Mouse (Mus musculus) frontal cortex, adult (tissue): ENCODE data around the gene Gm20388.
A peak's percentile ranks its signal among the peaks of the same experiment; 100 is the strongest.

Source experiments
- ATAC-seq: cut with Nextera tagmentation; 2 replicates; pipeline ENCODE4 v1.9.2; 2017; ENCODE audit warnings: mild to moderate bottlenecking, moderate library complexity, mixed read lengths; ENCODE audit not compliant: low TSS enrichment

Gene Gm20388

GRCm38 (mm10) chr8:121088281-121088680 is 1177.6 kb downstream of the Gm20388 start:
- ATAC-seq, result no peak

GRCm38 (mm10) chr8:121088871-121089630 is 1178.4 kb downstream of the Gm20388 start:
- ATAC-seq, result no peak

DNA sequence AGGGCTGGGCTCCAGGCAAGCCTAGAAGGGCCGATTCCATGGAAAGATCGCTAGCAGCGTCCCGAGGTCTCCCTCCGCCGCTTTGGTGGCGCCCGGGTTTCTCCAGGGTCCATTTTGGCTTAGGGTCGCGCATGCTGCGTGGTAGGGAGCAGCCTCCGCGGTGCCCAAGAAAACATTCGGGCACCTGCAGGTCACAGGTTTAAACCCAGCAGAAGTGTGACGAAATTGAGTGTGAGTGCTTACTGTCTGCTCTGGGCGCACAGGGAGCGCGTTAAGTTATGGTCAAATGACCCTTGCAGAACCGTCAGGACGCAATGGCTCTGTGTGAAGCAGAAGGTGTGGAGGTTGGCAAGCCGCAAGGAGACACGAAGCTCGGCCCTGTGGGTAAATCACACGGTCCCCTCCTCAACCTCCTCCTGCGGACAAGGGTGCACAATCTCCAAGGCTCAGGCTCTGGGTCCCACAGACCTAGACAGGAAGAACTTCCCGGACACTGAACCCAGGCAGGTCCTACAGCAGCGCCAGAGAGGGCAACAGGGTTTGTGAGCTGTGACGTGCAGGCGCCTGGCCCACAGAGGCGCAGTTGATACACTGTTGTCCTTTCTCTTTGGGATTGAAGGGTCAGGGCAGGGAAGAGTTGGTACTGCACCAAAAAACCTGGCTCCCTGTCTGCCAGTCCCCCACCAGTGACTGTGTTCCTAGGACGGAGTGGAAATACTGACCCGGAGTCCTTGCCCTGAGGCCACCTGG is 1179.2 kb downstream of the Gm20388 start:
- ATAC-seq, result no peak

- no peak for ATAC-seq
These were observed 1180.1 kb downstream of the Gm20388 start for GRCm38 (mm10) chr8:121090716-121091115.

DNA sequence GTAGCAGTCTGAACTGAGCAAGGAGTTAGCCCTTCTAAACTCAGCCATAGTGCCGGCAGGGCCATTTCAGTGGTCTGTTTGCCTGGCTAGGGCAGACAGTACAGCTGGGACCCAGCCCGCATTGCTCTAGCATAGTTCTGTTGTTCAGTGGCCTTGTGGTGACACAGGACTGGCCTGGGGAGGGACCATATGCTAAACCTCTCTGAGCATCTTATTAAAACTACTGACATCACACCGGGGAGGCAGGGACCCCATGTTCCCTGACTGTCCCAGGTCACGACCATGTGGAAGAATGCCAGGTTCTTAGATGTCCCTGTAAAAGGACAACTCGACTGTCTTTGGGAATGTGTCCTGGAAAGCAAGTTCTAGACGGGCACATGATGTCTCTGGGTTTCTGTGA is 1181.5 kb downstream of the Gm20388 start:
- no peak for ATAC-seq

DNA sequence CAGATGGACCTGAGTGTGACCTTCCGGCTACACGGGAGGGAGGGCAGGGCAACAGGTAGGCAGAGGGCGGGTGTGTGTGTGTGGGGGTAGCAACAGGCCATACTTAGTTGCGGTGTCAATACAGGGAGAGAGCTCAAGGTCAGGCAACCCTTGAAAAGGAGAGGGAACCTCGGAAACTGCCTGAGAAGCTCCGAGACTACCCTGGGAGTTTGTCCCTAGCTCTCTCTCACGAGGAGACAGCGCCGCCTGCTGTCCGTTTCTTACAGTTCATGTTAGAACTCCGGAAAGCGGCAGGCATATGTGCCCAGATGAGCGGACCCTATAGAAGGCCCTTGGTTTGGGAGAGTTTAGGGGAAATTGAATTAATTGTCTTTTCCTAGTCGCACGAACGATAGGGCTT is 1182.0 kb downstream of the Gm20388 start:
- ATAC-seq, result peak; percentile 82

DNA sequence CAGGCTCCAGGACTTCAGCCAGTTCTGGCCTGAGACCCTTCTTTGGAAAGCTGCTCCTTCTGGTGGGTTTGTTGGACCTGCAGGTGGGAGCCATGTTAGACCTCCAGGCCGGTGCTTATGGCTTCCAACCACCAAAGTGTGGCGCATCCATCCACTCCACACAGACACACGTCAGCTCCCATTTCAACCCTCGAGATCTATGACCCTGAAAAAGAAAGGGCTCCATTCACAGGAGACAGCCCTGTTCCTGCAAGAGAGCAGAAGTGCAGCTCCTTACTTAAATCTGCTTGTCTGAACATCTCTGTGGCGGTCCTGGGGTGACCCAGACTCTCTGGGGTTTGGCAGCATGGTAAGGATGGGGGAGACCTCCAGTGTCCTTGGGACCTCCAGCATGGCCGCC is 1182.9 kb downstream of the Gm20388 start:
- ATAC-seq, result no peak

- ATAC-seq, result peak; percentile 60
These were observed 1193.6 kb downstream of the Gm20388 start for GRCm38 (mm10) chr8:121104049-121104818.

GRCm38 (mm10) chr8:121107668-121108656 is 1197.3 kb downstream of the Gm20388 start, which contains the start of gene Mthfsd:
Gene Mthfsd (minus strand): TSS chr8:121108392.
- peak; percentile 99 for ATAC-seq

GRCm38 (mm10) chr8:121108657-121109056 is 1198.0 kb downstream of the Gm20388 start:
- no peak for ATAC-seq

DNA sequence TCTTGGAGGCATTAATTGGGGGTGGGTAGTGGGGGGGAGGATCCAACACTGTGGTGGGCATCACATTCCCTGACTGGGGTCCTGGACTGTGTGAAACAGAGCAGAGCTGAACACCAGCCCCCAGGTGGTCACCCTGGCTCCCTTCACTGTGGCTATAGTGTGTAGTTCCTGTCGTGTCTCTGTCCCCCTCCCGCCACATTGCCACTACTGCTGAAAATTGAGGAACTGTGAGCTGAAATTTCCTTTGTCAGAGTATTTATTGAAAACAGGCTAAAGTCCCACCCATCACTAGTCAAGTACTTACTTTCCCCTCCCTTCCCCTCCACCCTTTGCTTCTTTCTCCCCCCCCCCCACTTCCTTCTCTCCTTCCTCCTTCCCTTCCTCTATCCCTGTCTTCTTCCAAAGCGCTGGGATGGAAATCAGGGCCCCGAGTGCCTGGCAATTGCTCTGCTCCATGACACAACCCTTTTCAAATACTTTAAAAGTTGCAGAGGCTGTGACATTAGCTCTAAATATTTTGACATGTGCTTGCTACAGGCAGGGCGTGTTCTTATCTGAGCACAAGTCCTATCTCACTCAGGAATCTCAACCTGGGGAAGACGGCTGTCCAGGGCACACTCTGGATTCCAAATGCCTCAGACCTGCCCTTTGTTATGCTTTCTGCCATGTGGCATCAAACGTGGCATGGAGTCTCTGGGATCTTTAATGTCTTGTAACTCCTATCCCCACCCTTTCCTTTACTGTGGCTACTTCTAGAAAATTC is 1200.7 kb downstream of the Gm20388 start:
- no peak for ATAC-seq

- ATAC-seq, result peak; percentile 88
These were observed 1202.6 kb downstream of the Gm20388 start for GRCm38 (mm10) chr8:121113261-121113660.

DNA sequence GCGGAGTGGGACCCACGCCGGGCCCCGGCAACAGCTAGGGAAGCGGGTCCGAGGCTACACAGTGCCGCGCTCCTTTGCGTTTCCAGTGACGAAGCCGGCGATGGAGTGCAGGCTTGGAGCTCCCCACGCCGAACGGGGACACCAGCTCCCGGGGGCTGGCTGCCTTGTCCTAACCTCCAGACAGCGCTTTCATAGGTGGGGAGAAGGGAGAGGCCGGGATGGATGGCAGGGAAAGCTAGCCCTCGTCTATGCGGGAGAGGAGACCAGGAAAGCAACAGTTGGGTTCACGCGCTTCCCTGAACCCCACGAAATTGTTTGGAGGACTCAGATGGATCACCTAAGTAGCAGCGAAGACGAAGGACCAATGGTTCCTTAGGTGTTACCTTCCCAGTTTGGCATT is 1204.5 kb downstream of the Gm20388 start:
- ATAC-seq, result no peak

- no peak for ATAC-seq
These were observed 1205.3 kb downstream of the Gm20388 start, which contains the start of gene Foxc2 for GRCm38 (mm10) chr8:121115948-121116347. Gene Foxc2 (plus strand): TSS chr8:121116171.

DNA sequence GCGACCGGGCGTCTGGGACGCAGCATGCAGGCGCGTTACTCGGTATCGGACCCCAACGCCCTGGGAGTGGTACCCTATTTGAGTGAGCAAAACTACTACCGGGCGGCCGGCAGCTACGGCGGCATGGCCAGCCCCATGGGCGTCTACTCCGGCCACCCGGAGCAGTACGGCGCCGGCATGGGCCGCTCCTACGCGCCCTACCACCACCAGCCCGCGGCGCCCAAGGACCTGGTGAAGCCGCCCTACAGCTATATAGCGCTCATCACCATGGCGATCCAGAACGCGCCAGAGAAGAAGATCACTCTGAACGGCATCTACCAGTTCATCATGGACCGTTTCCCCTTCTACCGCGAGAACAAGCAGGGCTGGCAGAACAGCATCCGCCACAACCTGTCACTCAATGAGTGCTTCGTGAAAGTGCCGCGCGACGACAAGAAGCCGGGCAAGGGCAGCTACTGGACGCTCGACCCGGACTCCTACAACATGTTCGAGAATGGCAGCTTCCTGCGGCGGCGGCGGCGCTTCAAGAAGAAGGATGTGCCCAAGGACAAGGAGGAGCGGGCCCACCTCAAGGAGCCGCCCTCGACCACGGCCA is 1206.0 kb downstream of the Gm20388 start:
- ATAC-seq, result no peak

GRCm38 (mm10) chr8:121117186-121117651 is 1206.6 kb downstream of the Gm20388 start:
- no peak for ATAC-seq

- ATAC-seq, result no peak
These were observed 1207.3 kb downstream of the Gm20388 start for GRCm38 (mm10) chr8:121117906-121118305.

GRCm38 (mm10) chr8:121118634-121119420 is 1208.2 kb downstream of the Gm20388 start:
- ATAC-seq, result no peak
